Mouse (Mus musculus) retina, postnatal 1 day (tissue): ENCODE data around the gene Sox6.

Source experiments
- DNase-seq: peaks from one replicate; pipeline ENCODE4 v3.0.0-alpha.2; 2012

Gene Sox6

DNA sequence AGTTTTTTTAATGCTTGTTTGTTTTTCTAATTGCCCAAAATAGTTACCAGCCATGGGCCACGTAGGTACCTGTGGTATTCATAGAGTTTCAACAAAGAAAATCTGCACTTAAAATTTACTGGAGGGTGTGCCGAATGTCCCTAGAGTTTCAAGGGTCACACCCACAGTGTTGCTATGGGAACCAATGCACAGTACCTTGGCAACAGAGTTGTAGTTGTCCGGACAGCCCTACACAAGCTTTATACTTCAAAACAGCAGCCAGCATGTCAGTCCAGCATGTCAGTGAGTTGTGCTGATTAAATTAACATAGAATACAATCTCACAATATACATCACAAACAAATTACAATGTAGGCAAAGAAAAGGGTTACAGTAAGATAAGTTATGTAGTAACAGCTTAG lies 567.1 kb downstream of the Sox6 start:
- no peak for DNase-seq

DNA sequence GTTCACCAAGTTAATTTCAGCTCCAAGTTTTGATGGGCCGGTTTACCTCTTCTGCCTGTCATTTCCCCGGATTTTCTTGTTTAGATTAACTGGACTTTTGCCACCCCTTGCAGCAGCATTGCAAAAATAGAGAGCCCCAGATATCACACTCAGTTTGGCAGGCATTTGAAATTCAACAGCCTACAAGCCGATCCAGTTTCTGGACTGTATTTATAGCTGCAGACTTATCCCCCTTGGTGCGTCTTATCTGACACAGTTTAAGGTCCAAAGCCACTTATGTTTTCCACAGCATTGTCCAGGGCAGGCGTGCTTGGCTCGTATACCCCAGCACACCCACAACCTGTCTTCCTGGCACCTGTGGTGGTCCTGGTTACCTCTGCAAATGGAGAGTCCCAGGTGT lies 571.8 kb downstream of the Sox6 start:
- DNase-seq: no peak

DNA sequence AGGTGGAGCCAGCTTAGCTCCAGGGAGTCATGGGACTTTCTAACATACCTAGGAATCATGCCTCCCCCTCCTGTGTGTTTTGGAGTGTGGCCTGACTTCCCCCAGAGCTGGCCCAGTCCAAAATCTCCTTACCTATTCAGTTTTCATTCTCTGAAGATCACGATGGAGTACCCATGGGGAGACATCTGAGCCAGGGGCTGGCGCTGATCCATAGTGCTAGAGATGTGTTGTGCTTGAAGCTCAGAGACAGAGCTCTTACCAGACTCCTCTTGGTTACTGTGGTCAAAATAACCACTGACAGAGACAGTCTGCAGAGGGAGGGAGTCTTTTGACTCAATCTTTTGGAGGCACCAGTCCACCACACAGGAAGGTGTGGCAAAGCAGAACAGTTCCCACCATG lies 575.2 kb downstream of the Sox6 start:
- no peak for DNase-seq

DNA sequence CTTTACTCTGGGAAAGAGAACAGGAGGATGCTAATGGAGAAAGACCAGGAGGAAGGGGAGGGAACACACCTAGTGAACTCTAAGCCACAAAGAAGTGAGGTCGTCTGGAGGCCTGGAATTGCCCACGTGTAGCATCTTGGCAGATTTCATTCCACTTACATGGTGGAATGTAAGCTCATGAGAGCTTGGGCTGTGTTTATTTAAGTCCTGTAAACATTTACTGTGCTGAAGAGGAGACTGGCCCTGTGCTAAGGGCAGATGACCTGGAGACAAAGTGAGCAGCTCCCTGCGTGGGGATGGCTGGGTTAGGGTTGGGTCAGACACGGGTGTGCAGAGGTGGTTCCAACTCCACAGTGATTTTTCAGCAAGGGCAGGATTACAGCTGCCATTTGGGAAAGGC lies 576.3 kb downstream of the Sox6 start:
- DNase-seq: no peak

DNA sequence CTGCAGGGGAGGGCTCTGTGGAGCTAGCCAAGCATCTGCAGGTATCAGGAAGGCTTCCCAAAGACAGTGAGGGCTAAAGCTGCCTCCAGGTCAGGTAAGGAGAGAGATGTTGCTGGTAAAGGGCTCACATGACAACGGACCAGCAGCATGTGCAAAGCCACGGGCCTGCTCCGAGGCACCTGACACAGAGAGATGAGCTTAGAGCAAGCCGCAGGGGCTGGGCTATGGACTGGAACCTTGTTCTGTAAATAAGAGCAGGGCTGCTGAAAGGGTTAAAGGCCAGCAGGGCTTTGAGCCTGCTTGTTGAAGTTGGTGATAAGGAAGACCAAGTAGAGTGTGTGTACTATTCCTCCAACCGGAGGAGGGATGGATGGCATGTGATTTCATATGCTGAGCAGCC lies 583.6 kb downstream of the Sox6 start:
- no peak for DNase-seq

DNA sequence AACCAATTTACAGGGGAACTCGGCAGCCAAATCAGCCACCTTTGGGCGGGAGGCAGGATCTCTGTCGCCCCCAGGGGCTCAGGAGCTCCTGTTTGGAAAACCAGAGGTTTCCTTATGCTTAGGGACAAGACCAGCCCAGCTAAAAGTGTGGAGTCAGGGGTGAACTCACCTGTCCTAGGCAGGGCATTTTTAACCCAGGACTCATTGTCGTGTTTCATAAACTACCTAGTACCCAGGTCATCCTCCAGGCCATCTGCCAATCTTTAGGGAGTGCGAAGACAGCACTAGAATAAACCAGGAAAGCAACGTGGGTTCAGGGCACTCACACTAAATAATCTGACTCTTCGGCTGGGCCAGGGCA lies 584.9 kb downstream of the Sox6 start:
- no peak for DNase-seq

DNA sequence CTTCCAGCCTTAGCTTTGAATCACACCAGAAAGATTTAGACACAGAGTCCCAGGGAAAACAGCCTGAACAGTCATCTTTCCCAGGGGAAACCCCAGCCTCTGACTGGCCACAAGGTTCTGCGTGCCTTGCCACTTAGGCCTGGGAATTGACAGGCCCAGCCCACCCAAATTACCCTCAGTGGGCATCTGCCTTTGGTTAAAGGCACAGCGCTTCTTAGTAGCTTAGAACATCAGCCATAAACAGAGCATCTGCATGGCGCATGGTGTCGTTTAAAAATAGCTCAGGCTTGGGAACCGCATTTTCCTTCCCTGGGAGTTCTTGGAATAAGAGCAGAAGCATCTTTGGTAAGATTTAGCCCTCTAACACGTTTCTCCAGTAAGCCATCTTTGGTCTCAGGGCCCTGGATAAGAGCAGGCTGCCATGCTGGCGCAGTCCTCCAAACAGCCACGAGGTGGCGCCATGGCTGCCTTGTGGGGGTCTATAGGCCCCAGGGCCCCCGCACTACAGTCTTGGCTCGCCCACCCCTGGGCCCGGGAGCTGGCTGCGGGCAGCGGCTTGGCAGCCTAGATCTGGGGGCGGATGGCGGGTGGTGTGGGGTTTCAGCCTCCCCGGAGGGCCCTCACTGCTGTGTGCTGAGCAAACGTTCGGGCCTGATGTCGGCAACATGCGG lies 585.4 kb downstream of the Sox6 start:
- peak; percentile 71 for DNase-seq

DNA sequence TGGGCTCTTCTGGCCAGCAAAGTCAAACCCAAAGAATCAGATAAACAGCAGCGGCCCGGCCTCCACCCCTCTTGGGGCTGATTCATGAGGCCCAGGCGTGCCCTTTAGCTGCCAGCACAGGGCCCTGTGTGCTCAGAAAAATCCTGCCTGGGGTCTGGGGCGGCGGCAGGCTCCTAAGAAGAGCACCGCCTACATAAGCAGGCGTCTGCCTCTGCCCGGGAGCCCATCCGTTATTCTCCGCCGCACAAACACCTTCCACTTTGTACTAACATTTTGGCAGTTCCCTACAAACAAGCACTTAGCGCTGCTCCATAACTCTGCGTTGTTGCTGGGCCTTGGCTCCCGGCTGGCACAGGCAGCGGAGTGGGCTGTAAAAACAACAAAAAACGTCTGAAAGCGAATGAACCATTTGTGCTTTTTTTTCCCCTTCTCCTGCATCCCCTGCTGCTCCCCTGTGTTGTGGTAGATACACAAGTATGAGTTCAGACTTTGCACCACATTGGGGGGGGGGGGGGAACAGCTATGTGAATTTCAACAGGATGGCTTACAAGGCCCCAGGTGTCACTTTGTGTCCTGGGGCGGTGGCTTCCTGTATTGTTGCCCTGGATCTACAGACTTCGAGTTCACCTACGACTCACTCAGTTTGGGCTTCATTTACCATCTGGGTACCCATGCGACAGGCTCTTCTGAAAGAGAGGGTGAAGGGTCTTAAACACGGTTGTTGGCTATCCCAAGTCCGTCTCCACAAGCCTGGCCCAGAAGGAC lies 588.0 kb downstream of the Sox6 start:
- peak; percentile 28 for DNase-seq

DNA sequence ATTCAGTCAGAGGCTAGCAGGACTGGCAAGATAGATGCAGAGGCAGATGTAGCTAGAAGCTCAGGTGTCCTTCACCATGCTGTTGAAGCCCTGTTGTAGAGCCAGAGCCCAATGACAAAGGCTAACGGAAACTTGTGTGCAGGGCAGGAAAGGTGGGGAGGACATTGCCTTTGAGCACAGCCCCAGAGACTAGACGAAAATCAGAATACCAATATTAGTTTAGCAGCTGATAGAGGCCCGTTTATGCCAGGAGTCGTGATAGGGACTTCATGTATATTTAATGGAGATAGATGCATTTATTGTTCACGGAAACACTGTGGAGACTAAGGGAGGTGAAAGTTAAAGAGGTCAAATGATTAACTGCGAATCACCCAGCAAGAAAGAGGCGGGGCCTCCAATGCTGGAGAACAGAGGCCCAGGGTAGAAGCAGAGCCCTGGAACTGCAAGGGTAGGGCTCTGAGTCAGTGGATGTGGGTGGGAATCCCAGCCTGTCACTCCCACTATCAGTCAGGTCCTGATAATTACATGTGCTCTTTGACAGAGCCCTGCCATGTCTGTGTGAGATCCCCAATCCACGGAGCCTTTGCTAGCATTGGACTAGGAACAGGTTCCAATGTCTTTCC lies 590.1 kb downstream of the Sox6 start:
- DNase-seq: peak; percentile 10

DNA sequence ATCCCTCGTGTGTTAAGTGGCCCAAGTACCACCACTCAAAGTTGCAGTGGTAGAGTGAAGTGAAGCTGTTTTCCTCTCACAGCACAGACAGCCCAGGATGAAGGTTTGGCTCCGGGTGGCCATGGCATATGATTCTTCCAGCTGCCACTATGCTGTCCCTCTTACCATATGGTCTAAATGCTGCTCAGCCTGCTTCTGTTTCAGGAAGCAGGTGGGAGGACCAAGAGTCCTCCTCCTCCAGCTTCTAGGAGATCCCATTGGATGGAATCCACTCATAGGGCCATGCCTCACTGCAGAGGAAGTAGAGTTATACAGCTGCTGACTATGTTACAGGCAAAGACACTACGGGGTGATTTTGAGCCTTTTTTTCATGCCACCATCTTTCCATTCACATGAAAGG lies 591.5 kb downstream of the Sox6 start:
- no peak for DNase-seq

DNA sequence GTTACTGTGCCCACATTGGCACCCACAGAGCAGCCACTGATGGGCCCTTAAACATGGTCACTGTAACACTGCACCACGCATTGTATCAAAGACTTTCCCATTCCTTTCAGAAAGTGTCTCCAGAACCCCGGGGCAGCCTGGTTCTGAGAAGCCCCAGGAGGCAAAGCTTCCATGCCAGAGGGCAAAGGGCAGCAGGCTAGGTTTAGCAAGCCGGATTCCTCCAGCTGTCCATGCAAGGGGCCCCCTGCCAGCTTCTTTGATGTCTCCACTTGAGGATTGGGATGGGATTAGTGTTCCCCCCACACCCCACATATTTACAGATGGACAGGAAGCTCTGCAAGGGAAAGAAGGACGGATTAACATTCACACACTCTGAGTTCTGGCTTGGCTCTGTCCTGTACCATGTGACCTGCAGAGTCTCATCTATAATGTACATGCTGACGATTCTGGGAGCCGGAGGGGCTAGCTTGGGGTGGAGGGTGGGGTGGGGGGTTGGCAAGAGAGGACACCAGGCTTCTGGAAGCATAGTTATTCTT lies 592.0 kb downstream of the Sox6 start:
- peak; percentile 40 for DNase-seq

DNA sequence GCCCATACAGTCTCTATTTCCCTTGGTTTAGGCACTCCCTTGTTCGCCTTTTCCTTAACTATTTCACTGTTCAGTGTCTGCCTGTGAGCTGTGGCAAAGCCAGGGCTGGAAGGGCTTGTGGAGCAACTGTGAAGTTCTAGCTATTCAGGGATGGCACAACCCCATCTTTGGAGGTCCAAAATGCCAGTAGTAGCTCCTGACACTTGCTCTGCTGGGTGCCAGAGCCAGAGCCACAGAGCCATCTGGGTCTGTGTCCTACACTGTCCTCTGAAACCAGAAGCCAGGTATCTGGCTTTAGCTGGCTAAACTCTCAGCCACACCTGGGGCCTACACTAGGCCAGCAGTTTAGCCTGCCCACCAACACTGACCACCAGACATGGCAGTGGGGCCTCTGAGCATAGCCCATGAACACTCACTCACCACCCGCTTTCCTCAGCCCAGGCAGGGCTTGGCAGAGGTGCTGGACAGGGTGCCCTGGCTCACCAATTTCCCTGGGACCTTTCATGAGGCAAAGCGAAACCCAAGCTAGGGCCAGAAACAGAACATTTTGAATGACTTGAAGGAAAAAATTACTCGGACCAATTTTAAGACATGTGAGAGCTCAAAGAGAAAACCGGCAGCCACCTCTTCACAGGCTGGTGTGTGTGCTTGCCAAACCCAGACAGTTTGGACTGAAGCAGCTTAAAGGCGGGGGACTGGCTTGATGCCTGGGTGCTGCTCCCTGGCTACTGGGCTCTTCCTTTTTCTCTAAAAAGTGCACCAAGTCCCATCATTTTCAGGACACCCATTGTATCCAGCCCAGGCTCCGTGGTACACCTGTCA lies 612.2 kb downstream of the Sox6 start:
- no peak for DNase-seq

DNA sequence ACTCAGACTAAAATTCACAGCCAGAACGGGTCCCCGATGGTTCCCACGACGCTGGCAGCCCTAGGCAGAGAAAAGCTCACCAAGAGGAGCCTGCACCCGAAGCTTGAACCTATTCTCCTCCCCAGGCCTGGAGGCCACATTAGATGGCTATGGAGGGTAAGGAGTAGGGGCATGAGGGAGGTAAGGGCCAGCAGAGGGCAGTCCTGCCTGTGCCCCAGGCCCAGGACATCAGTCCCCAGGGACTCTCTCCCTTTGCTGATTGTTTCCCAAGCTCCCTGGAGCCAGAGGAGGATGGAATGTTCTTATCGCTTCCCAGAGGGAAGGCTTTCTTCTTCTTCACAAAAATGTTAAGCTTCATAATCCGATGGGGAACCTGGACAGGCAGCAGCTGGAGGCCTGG lies 615.8 kb downstream of the Sox6 start:
- no peak for DNase-seq

DNA sequence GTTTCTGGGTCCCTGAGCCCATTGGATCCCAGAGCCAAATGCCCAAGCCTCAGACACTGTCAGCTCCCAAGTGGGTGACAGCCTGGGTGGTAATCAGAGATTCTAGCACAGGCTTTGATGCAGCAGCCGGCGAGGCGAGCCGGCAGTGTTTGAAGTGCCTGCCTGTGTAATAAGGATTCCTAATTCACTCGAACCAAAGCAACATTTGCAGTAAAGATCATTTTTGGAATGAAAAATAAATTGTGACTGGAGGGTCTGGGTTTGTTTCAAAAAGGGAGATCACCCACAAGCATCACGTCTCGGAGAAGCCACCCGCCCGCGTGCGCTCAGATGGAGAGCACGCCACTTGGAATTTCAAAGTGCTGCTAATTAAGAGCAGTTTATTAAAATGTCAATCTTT lies 617.6 kb downstream of the Sox6 start:
- peak; percentile 55 for DNase-seq
